Mouse (Mus musculus) layer of hippocampus, adult 9-11 months (tissue): ENCODE measurements around the gene Slco1a4.
"Not testable (repeated sequence)": the region's sequence is repeated elsewhere in the genome, so short reads cannot be mapped to it uniquely, and the experiment has no call there.

ENCODE experiments used
- DNase-seq: peaks from one replicate; pipeline ENCODE4 v3.0.0; 2022

Slco1a4 gene

DNA sequence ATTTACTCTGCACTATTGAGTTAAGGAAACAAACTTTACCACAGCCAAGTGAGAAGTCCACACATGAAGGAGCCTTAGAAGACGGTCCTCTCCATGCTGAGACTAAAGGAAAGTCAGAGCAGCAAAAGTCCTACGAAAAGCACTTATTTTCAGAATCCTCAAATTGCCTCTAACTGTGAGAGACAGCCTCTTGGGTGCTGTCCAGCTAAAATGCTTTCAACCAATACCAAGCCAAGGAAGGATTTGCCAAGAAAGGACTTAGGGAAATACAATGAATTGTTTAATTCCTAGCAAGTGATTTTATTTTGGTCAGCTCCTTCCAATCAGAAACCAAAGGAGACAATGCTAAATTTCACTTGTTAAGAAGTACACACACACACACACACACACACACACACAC lies at the start of gene Slco1a4:
Gene Slco1a4, minus strand, starts transcription at position 115 of the 400 bp plus-strand sequence.
- DNase-seq, result no peak

- DNase-seq, result no peak
Measured at GRCm38 (mm10) chr6:141898197-141898596, 42.2 kb upstream of the Slco1a4 start.

- no peak for DNase-seq
Measured at GRCm38 (mm10) chr6:141889723-141890122, 33.7 kb upstream of the Slco1a4 start.

DNA sequence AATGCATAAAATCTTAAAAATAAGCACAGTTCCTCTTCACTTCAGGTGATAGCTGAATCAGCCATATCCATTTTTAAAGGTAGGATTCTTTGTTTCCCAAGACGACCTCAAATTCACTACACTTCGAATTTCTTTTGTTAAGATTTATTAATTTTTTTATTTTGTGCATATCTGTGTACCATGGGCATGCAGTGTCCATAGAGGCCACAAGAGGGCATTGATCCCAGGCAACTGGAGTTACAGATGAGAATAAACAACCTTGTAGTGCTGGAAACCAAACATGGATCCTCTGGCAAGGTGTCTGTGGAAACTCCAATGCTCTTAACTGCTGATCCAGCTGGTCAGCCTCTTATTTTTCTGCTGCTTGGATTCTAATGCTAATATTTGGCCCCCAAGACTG lies 32.2 kb upstream of the Slco1a4 start:
- no peak for DNase-seq

- DNase-seq, result no peak
Measured at GRCm38 (mm10) chr6:141882581-141882980, 26.6 kb upstream of the Slco1a4 start.

- DNase-seq, result not testable (repeated sequence)
Measured at GRCm38 (mm10) chr6:141875742-141876141, 19.7 kb upstream of the Slco1a4 start.

- no peak for DNase-seq
Measured at GRCm38 (mm10) chr6:141871711-141872110, 15.7 kb upstream of the Slco1a4 start.

GRCm38 (mm10) chr6:141868735-141869134 lies 12.7 kb upstream of the Slco1a4 start:
- DNase-seq, result no peak

- DNase-seq, result no peak
Measured at GRCm38 (mm10) chr6:141866026-141866425, 10.0 kb upstream of the Slco1a4 start.

- DNase-seq, result no peak
Measured at GRCm38 (mm10) chr6:141857735-141858531, 1.9 kb upstream of the Slco1a4 start.

DNA sequence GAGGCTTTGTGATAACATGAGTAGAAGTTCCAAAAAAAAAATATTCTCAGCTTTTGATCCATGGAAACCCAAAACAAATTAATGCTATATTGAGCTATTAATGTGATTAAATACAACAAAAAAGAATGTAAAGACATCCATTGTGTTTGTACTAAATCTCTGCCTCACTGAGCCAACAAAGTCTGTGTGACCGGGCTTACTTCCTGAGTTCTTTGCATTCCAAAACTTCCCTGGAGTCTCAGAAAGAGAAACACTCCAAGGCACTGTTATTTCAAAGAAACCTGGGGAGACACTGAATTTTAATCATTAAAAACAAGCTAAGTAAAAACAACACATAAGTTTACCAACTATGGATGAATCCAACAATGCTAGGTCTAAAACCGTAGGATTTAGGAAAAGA lies 2.4 kb downstream of the Slco1a4 start:
- DNase-seq, result no peak

DNA sequence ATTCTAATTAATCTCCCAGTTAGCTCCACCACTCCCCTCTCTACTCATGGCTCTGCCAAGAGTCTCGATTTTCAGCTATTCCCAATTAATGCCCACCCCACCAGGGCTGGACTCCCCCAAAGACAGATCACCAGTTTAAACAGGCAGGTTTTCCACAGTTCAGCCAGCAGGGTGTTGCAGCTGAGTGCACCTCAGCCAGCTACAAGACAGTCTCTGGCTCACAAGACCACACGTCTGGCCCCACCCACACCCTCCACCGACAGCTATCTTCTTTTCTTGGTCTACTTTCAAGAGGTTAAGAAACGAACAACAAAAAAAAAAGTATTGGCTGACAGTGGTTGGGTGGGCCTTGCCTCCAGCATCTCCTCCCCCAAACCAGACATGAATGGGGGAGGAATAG lies 6.9 kb downstream of the Slco1a4 start:
- no peak for DNase-seq

DNA sequence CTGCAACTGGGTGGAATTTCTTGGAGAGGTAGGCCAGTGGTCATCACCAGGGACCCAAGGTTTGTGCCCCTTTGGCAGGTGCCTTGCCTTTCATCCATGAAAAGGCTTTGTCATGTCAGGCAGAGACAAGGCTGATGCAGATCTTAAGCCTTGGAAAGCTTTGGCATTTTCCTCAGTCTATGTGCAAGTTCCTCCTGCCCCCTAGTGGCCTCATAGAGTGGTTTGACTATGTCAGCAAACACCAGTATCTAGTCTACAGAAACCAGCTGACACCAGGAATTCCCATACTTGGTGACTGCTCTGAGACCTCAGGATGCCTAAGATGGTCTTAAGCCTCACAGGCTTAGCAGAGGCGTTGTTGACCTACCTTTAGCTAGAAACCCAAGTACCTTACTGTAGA lies 58.2 kb downstream of the Slco1a4 start:
- peak; percentile 11 for DNase-seq

- no peak for DNase-seq
Measured at GRCm38 (mm10) chr6:141774476-141774875, 81.5 kb downstream of the Slco1a4 start.

DNA sequence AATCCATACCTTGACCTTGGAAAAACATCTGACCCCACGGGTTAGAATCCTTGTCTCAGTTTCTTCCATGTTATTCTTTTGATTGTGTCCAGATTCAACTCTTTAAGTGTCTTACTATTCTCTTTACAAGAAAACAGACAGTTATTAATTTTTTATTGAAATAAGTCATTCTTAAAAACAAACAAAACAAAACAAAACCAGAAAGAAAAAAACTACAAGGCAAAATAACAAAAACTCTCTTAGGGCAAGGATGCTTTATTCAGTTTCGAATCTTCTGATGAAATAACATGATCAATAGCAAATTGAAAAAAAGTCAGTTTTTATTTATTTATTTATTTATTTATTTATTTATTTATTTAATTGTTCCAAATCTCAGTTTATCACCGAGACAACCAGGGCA lies 82.3 kb downstream of the Slco1a4 start, which contains the start of gene Gm5724:
Gene Gm5724, minus strand, starts transcription at position 101 of the 400 bp plus-strand sequence.
- DNase-seq, result no peak
